Mouse (Mus musculus): ENCODE measurements around the gene Cryzl1.

Gene Cryzl1

DNA sequence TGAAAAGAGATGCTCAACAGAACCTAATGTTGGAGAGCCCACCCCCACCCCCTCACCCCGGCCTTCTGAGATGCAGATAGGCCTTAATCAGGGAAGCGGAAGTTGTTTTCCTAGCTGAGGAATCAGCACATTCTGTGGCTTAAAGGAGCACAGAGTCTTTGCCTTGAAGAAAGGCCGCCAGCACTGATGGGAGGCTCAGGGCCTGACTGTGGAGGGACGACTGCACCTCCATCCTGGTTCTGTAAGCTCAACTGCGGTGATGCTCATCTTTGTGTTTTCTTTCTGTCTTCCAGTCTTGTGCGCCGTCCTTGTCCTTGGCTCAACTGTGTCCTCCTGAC lies 12.1 kb upstream of the Cryzl1 start:
- no peak for DNase-seq (ENCODE audit: low read depth in 1 of 2, low spot score in 2 of 2)

DNA sequence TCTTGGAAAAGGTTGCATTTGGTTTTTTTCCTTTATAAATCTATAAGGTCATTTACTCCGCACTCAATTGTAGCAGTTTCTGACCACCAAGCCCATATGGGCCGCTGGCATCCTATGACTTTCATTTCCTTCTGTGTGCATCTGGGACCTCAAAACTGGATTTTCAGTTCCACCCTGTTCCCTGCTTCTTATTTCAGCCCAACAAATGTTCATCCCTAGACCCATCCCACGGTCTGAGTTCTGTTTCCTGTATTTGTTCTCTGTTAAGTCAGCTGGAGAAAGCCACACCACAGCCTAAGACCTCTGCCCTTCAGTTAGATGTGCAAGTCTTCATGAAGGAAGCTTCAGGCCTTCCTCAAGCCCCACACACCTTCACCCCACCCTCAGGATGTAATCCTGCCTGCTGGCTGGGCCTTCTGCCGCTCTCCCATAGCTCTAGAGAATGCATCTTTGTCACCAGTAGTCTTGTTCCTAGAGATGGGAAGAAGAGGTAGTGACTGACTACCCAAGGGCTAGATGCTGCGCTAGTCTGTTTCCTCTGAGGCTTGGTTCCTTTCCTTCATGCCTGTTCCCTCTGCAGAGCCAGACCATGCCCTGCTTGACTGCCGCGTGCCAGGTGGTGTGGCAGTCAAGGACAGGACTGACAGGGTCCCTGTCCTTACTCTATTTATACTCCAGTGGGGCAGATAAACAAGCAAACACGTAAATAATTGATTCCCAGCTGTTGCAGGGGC lies 11.6 kb upstream of the Cryzl1 start:
- DNase-seq (ENCODE audit: low read depth in 1 of 2, low spot score in 2 of 2), result no peak

GRCm38 (mm10) chr16:91738505-91738904 lies 9.7 kb upstream of the Cryzl1 start:
- no peak for DNase-seq (ENCODE audit: low read depth in 1 of 2, low spot score in 2 of 2)

DNA sequence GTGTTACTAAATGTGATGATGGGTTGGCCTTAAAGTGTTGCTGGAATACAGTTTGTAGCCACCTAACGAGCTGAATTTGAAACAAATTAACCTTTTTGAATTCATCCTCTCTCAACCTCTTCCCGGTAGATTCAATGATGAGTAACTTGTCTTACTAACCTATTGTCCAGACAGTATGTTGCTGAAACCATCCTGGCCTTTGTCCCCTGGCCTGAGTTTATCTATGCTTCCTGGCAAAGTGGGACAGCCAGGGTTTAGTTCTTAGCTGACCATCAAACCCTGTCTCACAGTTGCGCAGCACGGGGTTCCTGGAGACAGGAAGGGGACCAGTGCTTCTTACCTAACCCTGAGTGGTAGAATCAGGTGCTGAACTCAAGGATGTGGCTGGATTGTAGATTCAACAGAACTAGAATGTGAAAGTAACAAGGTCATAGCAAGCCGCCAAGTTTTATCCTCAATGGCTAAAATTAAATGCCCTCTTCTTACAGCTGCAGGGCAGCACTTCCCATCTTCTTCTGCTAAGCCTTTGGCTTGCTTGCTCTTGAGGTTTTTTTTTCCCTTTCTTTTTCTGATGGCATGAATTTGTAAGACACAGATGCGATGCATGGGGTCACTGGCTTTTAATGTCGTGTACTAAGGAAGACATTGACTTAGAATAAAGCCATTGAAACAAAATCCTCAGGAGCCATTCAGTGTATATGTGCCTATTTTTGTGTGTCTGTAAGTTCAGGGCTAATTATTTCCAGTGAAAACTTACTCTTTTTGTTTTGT lies 7.5 kb upstream of the Cryzl1 start:
- DNase-seq (ENCODE audit: low read depth in 1 of 2, low spot score in 2 of 2), result no peak

DNA sequence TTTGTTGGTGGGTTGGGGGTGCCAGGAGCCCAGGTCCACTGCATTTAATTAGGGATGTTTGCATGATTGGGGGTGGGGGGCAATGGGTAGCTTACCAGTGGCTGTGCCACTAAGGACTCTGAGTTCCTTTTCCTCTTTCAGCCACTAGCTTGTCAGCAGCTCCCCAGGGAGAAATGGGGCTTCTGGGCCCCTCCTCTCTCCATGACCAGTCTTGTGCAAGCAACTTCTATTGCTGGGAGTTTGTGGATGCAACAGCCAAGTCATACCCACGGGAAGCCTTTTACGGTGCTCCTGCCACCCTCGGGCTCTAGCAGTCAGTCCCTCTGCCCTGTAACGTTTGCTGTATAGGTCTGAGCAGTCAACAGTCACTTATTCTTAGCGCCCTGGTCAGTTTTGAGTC lies 6.0 kb upstream of the Cryzl1 start:
- DNase-seq (ENCODE audit: low read depth in 1 of 2, low spot score in 2 of 2), result no peak

DNA sequence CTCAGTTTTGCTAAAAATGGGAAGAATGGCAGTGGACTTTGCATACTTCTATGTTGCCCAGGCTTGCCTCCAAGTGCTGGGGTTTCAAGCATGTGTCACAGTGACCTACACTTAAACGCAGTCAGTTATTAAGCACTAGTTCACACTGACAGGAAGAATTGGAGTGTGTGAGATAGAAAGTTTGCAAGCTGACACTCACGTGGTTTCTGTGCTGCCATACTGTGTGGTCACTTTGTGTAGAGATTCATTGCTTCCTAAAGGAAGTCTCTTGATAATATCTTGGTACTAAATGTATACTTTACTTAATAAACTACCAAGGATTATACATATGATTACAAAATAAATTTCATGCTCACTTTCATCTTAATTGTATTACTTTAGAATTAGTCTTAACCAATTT lies 4.0 kb upstream of the Cryzl1 start:
- no peak for DNase-seq (ENCODE audit: low read depth in 1 of 2, low spot score in 2 of 2)

- no peak for DNase-seq (ENCODE audit: low read depth in 1 of 2, low spot score in 2 of 2)
These were observed 1.7 kb upstream of the Cryzl1 start for GRCm38 (mm10) chr16:91730446-91730845.

GRCm38 (mm10) chr16:91729821-91730441 lies 1.2 kb upstream of the Cryzl1 start:
- no peak for DNase-seq (ENCODE audit: low read depth in 1 of 2, low spot score in 2 of 2)

GRCm38 (mm10) chr16:91729066-91729482 lies 299 bp upstream of the Cryzl1 start, which contains the start of gene Itsn1:
Itsn1 (plus strand) TSS chr16:91729281.
- DNase-seq (ENCODE audit: low read depth in 1 of 2, low spot score in 2 of 2), result peak; percentile 83 to 89

DNA sequence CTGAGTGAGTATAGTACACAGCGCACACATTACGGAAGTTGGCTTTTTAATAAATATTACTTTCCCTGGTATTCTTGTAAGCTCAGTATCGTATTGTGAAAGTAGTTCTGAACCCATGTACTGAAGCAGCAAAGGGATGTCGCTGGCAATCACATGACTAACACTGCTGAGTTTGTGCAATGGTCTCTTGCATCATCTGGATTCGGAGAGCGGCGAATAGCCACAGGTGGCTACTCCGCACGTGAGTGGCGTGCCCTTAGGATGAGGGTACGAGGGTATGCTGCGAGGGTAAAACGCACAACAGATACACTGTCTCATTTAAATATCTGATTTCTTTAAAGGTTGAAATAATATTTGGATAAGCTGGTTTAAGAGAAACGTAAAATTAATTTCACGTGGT lies 1.3 kb downstream of the Cryzl1 start:
- peak; percentile 37 to 49 for DNase-seq (ENCODE audit: low read depth in 1 of 2, low spot score in 2 of 2)

- peak in 1 of 2 experiments; percentile 40 for DNase-seq (ENCODE audit: low read depth in 1 of 2, low spot score in 2 of 2)
These were observed 4.5 kb downstream of the Cryzl1 start for GRCm38 (mm10) chr16:91724247-91724646.

- DNase-seq (ENCODE audit: low read depth in 1 of 2, low spot score in 2 of 2), result no peak
These were observed 11.4 kb downstream of the Cryzl1 start for GRCm38 (mm10) chr16:91717399-91717798.

DNA sequence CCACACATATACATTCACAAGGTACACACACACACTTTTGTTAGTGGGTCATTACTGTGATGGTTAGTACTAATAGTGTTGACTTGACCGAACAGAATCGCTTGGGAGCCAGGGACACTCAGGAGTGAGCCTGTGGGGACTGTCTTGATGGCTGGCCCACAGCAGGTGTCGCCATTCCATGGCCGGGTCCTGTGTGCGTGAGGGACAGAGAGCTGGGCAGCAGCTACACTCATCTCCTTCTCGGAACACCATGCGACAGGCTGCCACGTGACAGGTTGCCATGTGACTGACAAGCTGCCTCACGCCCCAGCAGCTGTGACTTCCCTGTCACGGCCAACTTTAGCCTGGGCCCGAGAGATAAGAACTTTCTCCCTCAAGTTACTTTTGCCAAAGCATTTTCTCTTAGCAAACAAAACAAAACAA lies 11.8 kb downstream of the Cryzl1 start:
- no peak for DNase-seq (ENCODE audit: low read depth in 1 of 2, low spot score in 2 of 2)

GRCm38 (mm10) chr16:91710241-91710640 lies 18.5 kb downstream of the Cryzl1 start:
- DNase-seq (ENCODE audit: low read depth in 1 of 2, low spot score in 2 of 2), result no peak

GRCm38 (mm10) chr16:91704603-91705340 lies 24.0 kb downstream of the Cryzl1 start:
- no peak for DNase-seq (ENCODE audit: low read depth in 1 of 2, low spot score in 2 of 2)

DNA sequence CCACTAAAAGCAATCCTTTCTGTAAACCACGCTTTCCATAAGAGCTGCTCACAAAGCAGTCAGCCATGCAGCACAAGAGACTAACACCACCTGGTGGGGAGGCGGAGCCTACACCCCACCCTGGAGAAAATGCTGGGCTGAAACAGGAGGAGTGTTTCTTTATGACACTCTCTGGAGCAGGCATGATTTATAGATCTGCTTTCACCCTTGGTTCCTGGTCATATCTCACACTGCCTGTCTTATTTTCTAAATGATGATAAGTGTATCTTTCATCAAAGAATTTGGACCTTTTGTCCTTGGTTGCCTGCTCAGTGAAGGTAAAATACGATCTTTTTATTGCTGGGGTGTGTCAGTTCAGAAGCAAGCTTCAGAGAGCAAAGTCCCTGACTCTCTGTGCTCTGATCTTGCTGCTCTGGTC lies 26.0 kb downstream of the Cryzl1 start:
- DNase-seq (ENCODE audit: low read depth in 1 of 2, low spot score in 2 of 2), result no peak

DNA sequence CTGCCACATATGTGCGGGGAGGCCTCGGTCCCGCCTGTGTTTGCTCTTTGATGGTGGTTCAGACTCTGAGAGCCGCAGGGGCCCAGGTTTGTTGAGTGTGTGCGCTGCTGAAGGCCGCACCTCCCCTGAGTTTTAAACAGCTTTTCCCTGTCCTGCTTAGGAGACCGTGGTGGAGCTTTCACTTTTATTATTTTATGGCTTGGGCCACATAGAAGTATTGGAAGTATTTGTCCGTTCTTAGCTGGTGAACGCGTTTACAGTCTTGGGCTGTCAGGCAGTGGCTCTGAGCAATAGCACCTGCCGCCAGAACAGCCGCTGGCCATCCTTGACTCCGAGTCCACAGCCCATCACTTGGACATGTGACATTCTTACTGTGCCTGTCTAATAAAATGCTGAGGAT lies 26.9 kb downstream of the Cryzl1 start:
- no peak for DNase-seq (ENCODE audit: low read depth in 1 of 2, low spot score in 2 of 2)

DNA sequence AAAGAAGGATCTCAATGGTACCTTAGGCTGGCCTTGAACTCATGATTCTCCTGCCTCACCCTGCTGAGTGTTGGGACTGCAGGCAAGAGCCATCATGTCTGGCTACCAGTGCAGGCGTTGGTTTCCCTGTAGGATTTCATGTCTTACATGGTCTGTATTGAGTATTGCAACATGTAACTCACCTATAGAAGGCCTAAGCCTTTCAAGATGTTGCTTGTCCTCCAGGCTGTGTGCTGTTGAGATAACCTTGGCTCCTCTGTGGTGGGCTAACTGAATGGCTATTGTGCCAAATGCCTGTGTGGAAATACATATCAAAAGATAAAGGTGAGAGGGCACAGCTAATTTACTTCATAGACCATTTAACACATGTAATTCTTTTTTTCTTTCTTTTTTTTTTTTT lies 29.8 kb downstream of the Cryzl1 start:
- no peak for DNase-seq (ENCODE audit: low read depth in 1 of 2, low spot score in 2 of 2)

GRCm38 (mm10) chr16:91695108-91695755 lies 33.5 kb downstream of the Cryzl1 start:
- no peak for DNase-seq (ENCODE audit: low read depth in 1 of 2, low spot score in 2 of 2)

DNA sequence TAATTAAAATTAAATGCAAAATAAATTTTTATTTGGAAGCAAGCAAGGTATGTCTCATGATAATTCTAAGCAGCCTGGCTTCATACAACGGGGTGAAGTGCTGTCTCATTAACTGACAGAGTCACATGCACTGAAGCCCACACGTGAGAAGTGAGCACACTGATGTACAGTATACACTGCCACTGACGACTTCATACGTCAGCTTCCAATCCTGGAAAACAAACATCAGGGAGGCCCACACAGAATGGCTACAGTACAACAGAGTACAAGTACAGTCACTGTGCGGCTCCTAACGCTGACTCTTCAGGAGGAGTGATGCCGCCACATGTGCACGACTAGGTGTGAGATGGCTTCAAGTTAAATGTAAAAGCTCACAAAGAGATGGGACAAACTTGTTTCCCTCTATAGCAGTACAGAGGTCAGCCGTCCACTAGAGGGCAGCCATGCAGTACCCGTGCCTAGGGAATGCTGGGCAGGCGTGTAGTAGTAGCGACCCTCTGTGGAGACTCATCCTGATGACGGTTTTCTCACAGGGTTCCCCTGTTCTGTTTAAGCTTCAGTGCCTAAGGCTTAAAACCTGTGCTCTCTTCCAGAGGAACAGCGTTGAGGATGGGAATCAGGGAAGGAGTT lies 34.2 kb downstream of the Cryzl1 start:
- DNase-seq (ENCODE audit: low read depth in 1 of 2, low spot score in 2 of 2), result no peak

Measured in monocyte, adult 2 months (primary cell).